Mouse (Mus musculus) hindbrain, embryonic 14.5 days (tissue): ENCODE data around the gene Spib. TPM values are rescaled to one million over a fixed set of nuclear protein-coding genes. Genes with fewer than 3 reads are reported as not detected.

Experiments
- ATAC-seq: fragments of 200-750 bp; cut with Nextera tagmentation; 2 replicates; pipeline ENCODE4 v1.8.0; 2017; ENCODE audit warnings: moderate number of reproducible peaks, mild to moderate bottlenecking, moderate TSS enrichment, moderate library complexity; ENCODE audit not compliant: low FRiP score
- DNase-seq: peaks from one replicate; pipeline ENCODE4 v3.0.0-alpha.2; 2015; ENCODE audit warnings: low spot score
- H3K27ac ChIP-seq: fragments of 300-500 bp; sonication (generic); 2 replicates; pipeline ENCODE4 v1.5.1; 2014; ENCODE audit warnings: mild to moderate bottlenecking, moderate library complexity
- H3K27me3 ChIP-seq: fragments of 300-500 bp; sonication (generic); 2 replicates; pipeline ENCODE4 v1.6.1; 2014; ENCODE audit warnings: mild to moderate bottlenecking, low read length, mixed read lengths; ENCODE audit not compliant: control insufficient read depth, insufficient read depth
- H3K36me3 ChIP-seq: fragments of 300-500 bp; sonication (generic); replicated peaks from 2 replicates; pipeline ENCODE4 v1.6.1; 2014; ENCODE audit not compliant: control insufficient read depth, insufficient read depth
- H3K4me1 ChIP-seq: fragments of 300-500 bp; sonication (generic); replicated peaks from 2 replicates; pipeline ENCODE4 v1.6.1; 2014; ENCODE audit warnings: antibody characterized with exemption, low read length, mixed read lengths; ENCODE audit not compliant: control insufficient read depth, insufficient read depth
- H3K4me2 ChIP-seq: fragments of 300-500 bp; sonication (generic); replicated peaks from 2 replicates; pipeline ENCODE4 v1.6.1; 2014; ENCODE audit warnings: mild to moderate bottlenecking, moderate library complexity
- H3K4me3 ChIP-seq: fragments of 300-500 bp; sonication (generic); replicated peaks from 2 replicates; pipeline ENCODE4 v1.5.1; 2014; ENCODE audit warnings: mild to moderate bottlenecking, low read length
- H3K9ac ChIP-seq: fragments of 300-500 bp; sonication (generic); 2 replicates; pipeline ENCODE4 v1.6.1; 2014
- H3K9me3 ChIP-seq: fragments of 300-500 bp; sonication (generic); 2 replicates; pipeline ENCODE4 v1.6.1; 2016; ENCODE audit warnings: low read length; ENCODE audit not compliant: control insufficient read depth
- WGBS: fragments of 180-500 bp; shearing (Covaris S2); extraction: QIAGEN DNeasy Blood & Tissue Kit; methylation state at CpG from one replicate; pipeline ENCODE4 v1.1.7; 2014; 5-methylcytosine and 5-hydroxymethylcytosine counted together
- polyA plus RNA-seq: library from polyadenylated mRNA; unstranded; fragments of >200 nt; fragmentation: Nextera tagmentation; extraction: Ambion mirVana; gene quantifications from 2 replicates; pipeline ENCODE4 v1.2.1, GENCODE M21; 2014

The Spib gene
- polyA plus RNA-seq, 1 experiment from 2014 or later = 0.09 TPM

- ATAC-seq (no peak), DNase-seq (no peak)
- H3K27me3 ChIP-seq = peaks cover 25% of the 10 kb centered on the region
- no peaks in the 10 kb centered on the region for H3K4me1 ChIP-seq
- H3K4me2 ChIP-seq = no peak overlapping the region
- H3K36me3 ChIP-seq = no peaks in the 10 kb centered on the region
- no peak overlapping the region for H3K4me3 ChIP-seq
- H3K9ac ChIP-seq = no peak overlapping the region
- H3K27ac ChIP-seq = no peak overlapping the region
- 66% methylated on average over 3 of the region's 3 CpGs for WGBS
- H3K9me3 ChIP-seq = no peaks in the 10 kb centered on the region
Observed at GRCm38 (mm10) chr7:44520990-44521389, 10.9 kb downstream of the Spib start.

GRCm38 (mm10) chr7:44519240-44519913 is 12.5 kb downstream of the Spib start:
- H3K27ac ChIP-seq = no peak overlapping the region
- DNase-seq = no peak
- ATAC-seq = no peak
- no peak overlapping the region for H3K4me3 ChIP-seq
- H3K9ac ChIP-seq = no peak overlapping the region
- WGBS = 75% methylated on average over 9 of the region's 9 CpGs
- H3K9me3 ChIP-seq = no peaks in the 10 kb centered on the region
- H3K27me3 ChIP-seq = peaks cover 25% of the 10 kb centered on the region
- no peak overlapping the region for H3K4me2 ChIP-seq
- no peaks in the 10 kb centered on the region for H3K36me3 ChIP-seq
- no peaks in the 10 kb centered on the region for H3K4me1 ChIP-seq

- Histone ChIP-seq H3K4me1 (no peaks in the 10 kb centered on the region), H3K9ac (no peak overlapping the region), H3K27me3 (no peaks in the 10 kb centered on the region), H3K36me3 (no peaks in the 10 kb centered on the region), H3K4me2 (no peak overlapping the region), H3K4me3 (no peak overlapping the region), H3K9me3 (no peaks in the 10 kb centered on the region), H3K27ac (no peak overlapping the region)
- DNase-seq (no peak), ATAC-seq (no peak)
Observed at GRCm38 (mm10) chr7:44507491-44507890, 24.4 kb downstream of the Spib start.

GRCm38 (mm10) chr7:44501563-44502115 is 30.2 kb downstream of the Spib start:
- Histone ChIP-seq H3K9me3 (no peaks in the 10 kb centered on the region), H3K36me3 (no peaks in the 10 kb centered on the region), H3K27me3 (no peaks in the 10 kb centered on the region), H3K4me1 (peaks cover 8% of the 10 kb centered on the region), H3K4me3 (no peak overlapping the region), H3K27ac (no peak overlapping the region), H3K9ac (no peak overlapping the region), H3K4me2 (no peak overlapping the region)
- ATAC-seq (no peak), DNase-seq (peak; percentile 79)
- 38% methylated on average over 5 of the region's 5 CpGs for WGBS

GRCm38 (mm10) chr7:44500046-44500445 is 31.8 kb downstream of the Spib start:
- 63% methylated on average over 20 of the region's 20 CpGs for WGBS
- Histone ChIP-seq H3K9ac (no peak overlapping the region), H3K4me3 (no peak overlapping the region), H3K27ac (no peak overlapping the region), H3K36me3 (no peaks in the 10 kb centered on the region), H3K27me3 (no peaks in the 10 kb centered on the region), H3K4me1 (peaks cover 15% of the 10 kb centered on the region), H3K4me2 (no peak overlapping the region), H3K9me3 (no peaks in the 10 kb centered on the region)
- ATAC-seq (no peak), DNase-seq (no peak)

GRCm38 (mm10) chr7:44498922-44499321 is 32.9 kb downstream of the Spib start:
- H3K27ac ChIP-seq = no peak overlapping the region
- H3K4me1 ChIP-seq = peaks cover 20% of the 10 kb centered on the region
- whole genome bisulfite sequencing = 79% methylated on average over 1 of the region's 1 CpGs
- no peak overlapping the region for H3K4me3 ChIP-seq
- DNase-seq (no peak), ATAC-seq (no peak)
- H3K9ac ChIP-seq = no peak overlapping the region
- no peaks in the 10 kb centered on the region for H3K9me3 ChIP-seq
- no peak overlapping the region for H3K4me2 ChIP-seq
- H3K27me3 ChIP-seq = no peaks in the 10 kb centered on the region
- no peaks in the 10 kb centered on the region for H3K36me3 ChIP-seq

- peak overlapping the region; percentile 66 for H3K4me3 ChIP-seq
- DNase-seq (no peak), ATAC-seq (no peak)
- WGBS = 86% methylated on average over 10 of the region's 10 CpGs
- peak overlapping the region; percentile 79 for H3K9ac ChIP-seq
- H3K4me2 ChIP-seq = peak overlapping the region; percentile 72
- H3K9me3 ChIP-seq = no peaks in the 10 kb centered on the region
- no peaks in the 10 kb centered on the region for H3K27me3 ChIP-seq
- H3K36me3 ChIP-seq = peaks cover 8% of the 10 kb centered on the region; the same call in 1 of the 2 replicates
- H3K4me1 ChIP-seq = peaks cover 20% of the 10 kb centered on the region
- H3K27ac ChIP-seq = peak overlapping the region; percentile 92; the same call in 1 of the 2 replicates
Observed at GRCm38 (mm10) chr7:44497361-44498055, 34.4 kb downstream of the Spib start.

GRCm38 (mm10) chr7:44496771-44497109 is 35.1 kb downstream of the Spib start:
- Histone ChIP-seq H3K36me3 (peaks cover 15% of the 10 kb centered on the region), H3K27ac (peak overlapping the region; percentile 92), H3K9me3 (no peaks in the 10 kb centered on the region), H3K9ac (peak overlapping the region; percentile 79), H3K27me3 (no peaks in the 10 kb centered on the region), H3K4me3 (peak overlapping the region; percentile 66), H3K4me2 (peak overlapping the region; percentile 72), H3K4me1 (peaks cover 20% of the 10 kb centered on the region)
- WGBS = 1% methylated on average over 26 of the region's 26 CpGs
- no peak for DNase-seq
- no peak for ATAC-seq

- Histone ChIP-seq H3K9ac (peak within 1 kb of the TSS; percentile 79), H3K27me3 (no peaks in the 10 kb centered on the region), H3K36me3 (peaks cover 21% of the 10 kb centered on the region), H3K4me1 (peaks cover 20% of the 10 kb centered on the region), H3K27ac (peak within 1 kb of the TSS; percentile 92), H3K4me2 (peak within 1 kb of the TSS; percentile 72), H3K4me3 (peak within 1 kb of the TSS; percentile 66), H3K9me3 (no peaks in the 10 kb centered on the region)
- WGBS = under 1% methylated on average over 55 of the region's 58 CpGs
- DNase-seq = peak; percentile 100
- ATAC-seq = peak; percentile 97
Observed at GRCm38 (mm10) chr7:44495992-44496770, 35.7 kb downstream of the Spib start, which contains the start of the genes Emc10 and Fam71e1. Gene Emc10, minus strand, starts transcription at chr7:44496529. Gene Fam71e1, plus strand, starts transcription at chr7:44496581.
